Comparison of ENCODE assay signal across 27 mouse cellular contexts in the genomic region with DNA sequence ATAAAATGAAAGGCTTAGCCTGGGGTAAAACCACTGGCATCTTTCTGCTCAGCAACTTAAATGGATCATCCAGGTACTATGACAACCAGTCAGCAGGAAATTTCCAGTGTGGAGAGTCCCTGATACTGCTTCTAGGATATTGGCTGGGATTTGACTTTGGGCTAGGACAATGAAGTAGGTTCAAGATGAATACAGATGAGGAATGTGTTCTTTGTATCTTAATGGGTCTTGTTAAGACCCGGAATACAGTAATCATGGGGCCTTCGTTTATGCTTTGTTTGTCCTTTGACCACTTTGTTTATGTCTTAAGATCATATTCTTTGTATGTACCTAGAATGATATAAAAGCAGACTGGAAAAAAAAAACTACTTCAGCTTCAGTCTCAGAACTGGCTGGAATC.
A peak's percentile ranks its signal among the peaks of the same experiment; 100 is the strongest.
DNase-seq lines count a peak whose midpoint lies in the region; ATAC-seq and TF ChIP-seq lines count a peak whose summit lies in the region.
"Had no signal": no experiment of that assay in that cellular context is flagged by ENCODE, and none has a peak within 500 bp of the region (broad histone marks: within the 10 kb centered on the region; RNA-seq: fewer than 3 reads in every experiment).

No protein-coding gene starts in this region.

- H3K36me3 ChIP-seq in ES-E14 (ENCODE audit: control insufficient read depth, insufficient read depth, low read length, poor library complexity, severe bottlenecking) = no peaks in the 10 kb centered on the region
- no peaks in the 10 kb centered on the region for H3K36me3 ChIP-seq in liver, embryonic 12.5 days
- H3K36me3 ChIP-seq: G1E had no signal

- no peak overlapping the region for H3K4me2 ChIP-seq in liver, embryonic 12.5 days

- no peaks in the 10 kb centered on the region for H3K27me3 ChIP-seq in liver, embryonic 12.5 days (replicated peaks)
- H3K27me3 ChIP-seq: CH12.LX, Patski had no signal

- H3K9ac ChIP-seq in ES-E14 (ENCODE audit: insufficient read depth, low read depth, low read length, poor library complexity, severe bottlenecking) = no peak overlapping the region
- H3K9ac ChIP-seq in liver, embryonic 12.5 days = no peak overlapping the region

- no peak overlapping the region for H3K27ac ChIP-seq in ES-E14 (ENCODE audit: insufficient read depth, low read depth, low read length, poor library complexity, severe bottlenecking)
- H3K27ac ChIP-seq in liver, embryonic 12.5 days = no peak overlapping the region

- no peaks in the 10 kb centered on the region for H3K9me3 ChIP-seq in ES-E14 (ENCODE audit: control insufficient read depth, insufficient read depth, low read depth, low read length)
- no peaks in the 10 kb centered on the region for H3K9me3 ChIP-seq in liver, embryonic 12.5 days (replicated peaks)
- H3K9me3 ChIP-seq: G1E had no signal

- DNase-seq in ES-CJ7 (ENCODE audit: low read depth, low spot score) (peak; percentile 5), ES-E14 (ENCODE audit: low read depth, low spot score) (peak; percentile 37), R1 (ENCODE audit: low read depth, low spot score) (peak; percentile 38), ZHBTc4 (ENCODE audit: low read depth, low spot score) (peak; percentile 58)
- DNase-seq in urinary bladder, adult 2 months (ENCODE audit: low spot score) = no peak
- DNase-seq in Muller cell, postnatal 12 days (ENCODE audit: inconsistent ontology term) = no peak
- DNase-seq in right cerebral cortex, postnatal 25 days = no peak
- DNase-seq: adrenal gland, adult 2 months; adrenal gland, adult 8-10 months; adrenal gland, postnatal 10 days; adrenal gland, postnatal 14 days; adrenal gland, postnatal 25 days; adrenal gland, postnatal 36 days; B cell, adult 2 months; cerebellum, adult 11 months; cerebellum, adult 11-12 months; cerebellum, adult 18-20 months; cerebellum, adult 2 months; cerebellum, adult 8-10 months; cerebellum, adult 9-10 months; cerebellum, adult 9-11 months had no signal

- ATAC-seq in liver, embryonic 12.5 days = no peak
- ATAC-seq: activated CD4-positive, CD25-positive, alpha-beta regulatory T cell, adult 4 months; CD4-positive, CD25-positive, alpha-beta regulatory T cell, adult 4 months; Patski had no signal

- WGBS in liver, embryonic 12.5 days (ENCODE audit: insufficient replicate concordance) = 71% methylated on average over 2 of the region's 2 CpGs

- in situ Hi-C loops in ES-E14 (cut with MboI; ENCODE audit: low sequenced_read_pairs in 2 of 2, unreplicated experiment in 2 of 2) = no loop called here

- H3K4me3 ChIP-seq in ES-E14 (ENCODE audit: insufficient read depth in 1 of 2, low read depth in 1 of 2, low read length in 2 of 2, poor library complexity in 1 of 2, severe bottlenecking in 1 of 2) = no peak overlapping the region
- no peak overlapping the region for H3K4me3 ChIP-seq in liver, embryonic 12.5 days

- no peaks in the 10 kb centered on the region for H3K4me1 ChIP-seq in ES-E14 (ENCODE audit: control insufficient read depth in 2 of 2, insufficient read depth in 2 of 2, low read length in 2 of 2, poor library complexity in 1 of 2)
- H3K4me1 ChIP-seq in liver, embryonic 12.5 days = no peaks in the 10 kb centered on the region

TF ChIP-seq in ES-E14, 5 proteins besides CTCF, POLR2A, EP300 and RAD21:
- TF ChIP-seq ZC3H11A (IDR thresholded peaks at IDR 0.05; ENCODE audit: borderline replicate concordance, low read depth, low read length) = no peak
- no peak for TF ChIP-seq MAFK (IDR thresholded peaks at IDR 0.05; ENCODE audit: insufficient read depth, low read depth, low read length)
- no peak for TF ChIP-seq ZNF384 (IDR thresholded peaks at IDR 0.05; ENCODE audit: low read depth, low read length)
- TF ChIP-seq CHD2 (IDR thresholded peaks at IDR 0.05; ENCODE audit: low read depth, low read length) = no peak
- no peak for TF ChIP-seq HCFC1 (IDR thresholded peaks at IDR 0.05; ENCODE audit: borderline replicate concordance, insufficient read depth, low read length)

Comparison
In these comparisons a context has a peak if more than half of its experiments do, and no peak if none do; other contexts are left out.
1. DNase-seq: peak in ES-CJ7 (single experiment), ES-E14 (single experiment), R1 (single experiment) and ZHBTc4 (single experiment); none in urinary bladder, adult 2 months (single experiment), Muller cell, postnatal 12 days (single experiment) and right cerebral cortex, postnatal 25 days (single experiment).